Mouse (Mus musculus): ENCODE measurements around the gene Tnni1. TPM values are rescaled to one million over a fixed set of nuclear protein-coding genes. Genes with fewer than 3 reads are reported as not detected.

Gene Tnni1
- polyA plus RNA-seq, 1 experiment = 1.3 TPM

DNA sequence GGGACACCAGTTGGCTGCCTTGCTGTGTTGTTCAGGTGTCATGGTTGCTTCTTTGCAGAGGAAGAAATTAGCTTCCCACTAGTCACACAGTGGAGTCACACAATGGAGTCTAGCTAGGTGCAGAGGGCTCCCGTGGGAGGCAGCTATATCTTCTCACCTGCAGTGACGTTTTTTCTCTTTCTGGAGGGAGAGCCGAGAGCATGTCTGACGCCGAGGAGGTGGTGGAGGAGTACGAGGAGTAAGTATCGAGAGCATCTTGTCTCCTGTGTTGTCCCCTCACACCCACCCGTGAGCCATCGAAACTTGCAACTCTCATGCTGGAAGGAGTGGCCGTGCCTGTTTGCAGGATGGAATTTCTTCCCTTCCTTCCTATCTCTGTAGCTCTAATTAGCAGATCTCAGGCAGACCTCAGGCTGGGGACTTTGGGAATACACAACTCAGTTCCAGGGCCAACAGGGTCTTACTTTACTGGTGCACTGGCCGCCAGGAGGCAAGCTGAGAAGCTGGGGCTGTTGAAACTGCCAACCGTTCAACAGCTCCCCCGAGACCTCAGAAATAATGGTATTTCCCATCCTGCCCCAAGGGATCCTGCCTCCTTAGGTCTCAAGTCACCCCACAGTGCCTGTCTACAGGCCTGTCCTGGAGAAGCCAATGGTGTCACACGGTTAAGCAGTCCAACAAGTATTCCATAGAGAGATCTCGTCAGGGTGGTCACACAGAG lies 61.6 kb downstream of the Tnni1 start:
- DNase-seq (ENCODE audit: low read depth in 1 of 2, low spot score in 2 of 2) = no peak
- H3K4me1 ChIP-seq (ENCODE audit: control insufficient read depth, insufficient read depth, insufficient read length) = peaks cover 8% of the 10 kb centered on the region; the same call in 1 of the 2 replicates
- no peaks in the 10 kb centered on the region for H3K27me3 ChIP-seq (ENCODE audit: control insufficient read depth, insufficient read depth, low read length)
- no peak overlapping the region for H3K4me3 ChIP-seq (ENCODE audit: extremely low read depth, insufficient read depth, insufficient read length)
- WGBS = 57% methylated on average over 15 of the region's 15 CpGs
- no peaks in the 10 kb centered on the region for H3K36me3 ChIP-seq (ENCODE audit: control insufficient read depth, insufficient read depth, low read length)
- no peak for TF ChIP-seq POLR2A (IDR thresholded peaks at IDR 0.05; ENCODE audit: low read depth, low read length)
- no peak for TF ChIP-seq CTCF (IDR thresholded peaks at IDR 0.05; ENCODE audit: extremely low read depth, insufficient read depth, insufficient read length, insufficient replicate concordance)
- H3K27ac ChIP-seq (ENCODE audit: insufficient read depth, low read length) = no peak overlapping the region

DNA sequence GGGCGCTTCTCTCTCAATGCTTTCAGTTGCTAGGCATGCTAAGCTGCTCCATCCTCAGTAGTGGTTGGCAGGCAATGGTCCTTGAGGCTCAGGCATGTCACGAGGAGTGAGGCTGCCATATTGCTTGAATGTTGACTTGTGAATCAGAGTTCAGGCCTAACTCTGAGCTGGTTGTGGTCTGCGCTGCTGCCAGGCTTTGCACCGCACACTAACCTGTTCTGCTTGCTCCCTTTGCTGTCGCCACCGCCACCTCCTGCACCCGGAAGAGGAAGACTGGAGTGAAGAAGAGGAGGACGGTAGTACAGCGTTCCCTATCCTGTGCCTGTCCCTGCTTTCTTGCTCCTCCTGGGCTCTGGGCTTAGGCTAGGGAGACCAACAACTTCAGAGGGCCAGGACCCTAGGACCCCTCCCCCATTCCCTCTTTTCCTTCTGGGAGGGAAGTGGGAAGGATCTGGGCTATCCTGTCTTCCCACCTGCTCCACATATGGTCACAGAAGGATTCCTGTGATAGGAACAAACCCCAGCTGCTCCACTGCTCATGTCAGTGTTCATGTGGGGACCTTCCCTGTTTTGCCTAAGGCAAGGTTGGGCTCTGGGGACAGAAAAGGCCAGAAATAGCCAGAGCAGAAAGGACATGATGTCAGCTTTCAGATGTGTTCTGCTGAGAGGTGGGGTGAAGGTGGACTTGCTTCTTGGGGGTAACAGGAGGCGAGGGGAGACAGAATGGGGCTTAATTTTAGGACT lies 64.5 kb downstream of the Tnni1 start:
- Histone ChIP-seq H3K36me3 (ENCODE audit: control insufficient read depth, insufficient read depth, low read length) (no peaks in the 10 kb centered on the region), H3K4me1 (ENCODE audit: control insufficient read depth, insufficient read depth, insufficient read length) (peaks cover 8% of the 10 kb centered on the region; the same call in 1 of the 2 replicates), H3K4me3 (ENCODE audit: extremely low read depth, insufficient read depth, insufficient read length) (no peak overlapping the region), H3K27ac (ENCODE audit: insufficient read depth, low read length) (no peak overlapping the region), H3K27me3 (ENCODE audit: control insufficient read depth, insufficient read depth, low read length) (no peaks in the 10 kb centered on the region)
- WGBS = 92% methylated on average over 10 of the region's 10 CpGs
- DNase-seq (ENCODE audit: low read depth in 1 of 2, low spot score in 2 of 2) = no peak
- TF ChIP-seq CTCF (IDR thresholded peaks at IDR 0.05; ENCODE audit: extremely low read depth, insufficient read depth, insufficient read length, insufficient replicate concordance) (no peak), POLR2A (IDR thresholded peaks at IDR 0.05; ENCODE audit: low read depth, low read length) (no peak)

DNA sequence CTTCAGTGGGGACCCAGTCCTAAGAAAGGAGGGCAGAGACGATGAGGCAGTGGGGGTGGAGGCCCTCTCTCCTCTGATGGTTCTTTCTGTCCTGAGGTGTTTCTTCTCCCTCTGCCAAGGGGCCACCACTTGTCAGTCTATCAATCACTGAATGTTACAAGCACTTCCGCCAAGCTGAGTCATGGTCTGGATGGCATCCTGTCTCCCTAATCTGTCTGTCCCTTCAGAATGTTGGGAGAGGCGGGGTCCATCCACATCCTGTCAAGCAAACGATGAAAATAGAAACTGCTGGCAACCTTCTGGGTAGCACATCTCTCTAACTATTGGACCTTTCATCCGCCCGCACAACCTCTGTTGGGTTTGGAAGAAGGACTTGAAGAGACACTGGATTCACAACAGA lies 65.2 kb downstream of the Tnni1 start:
- H3K27me3 ChIP-seq (ENCODE audit: control insufficient read depth, insufficient read depth, low read length) = no peaks in the 10 kb centered on the region
- 51% methylated on average over 6 of the region's 6 CpGs for WGBS
- TF ChIP-seq CTCF (IDR thresholded peaks at IDR 0.05; ENCODE audit: extremely low read depth, insufficient read depth, insufficient read length, insufficient replicate concordance) (no peak), POLR2A (IDR thresholded peaks at IDR 0.05; ENCODE audit: low read depth, low read length) (no peak)
- peaks cover 8% of the 10 kb centered on the region; the same call in 1 of the 2 replicates for H3K4me1 ChIP-seq (ENCODE audit: control insufficient read depth, insufficient read depth, insufficient read length)
- no peak overlapping the region for H3K27ac ChIP-seq (ENCODE audit: insufficient read depth, low read length)
- no peak for DNase-seq (ENCODE audit: low read depth in 1 of 2, low spot score in 2 of 2)
- no peak overlapping the region for H3K4me3 ChIP-seq (ENCODE audit: extremely low read depth, insufficient read depth, insufficient read length)
- H3K36me3 ChIP-seq (ENCODE audit: control insufficient read depth, insufficient read depth, low read length) = no peaks in the 10 kb centered on the region

DNA sequence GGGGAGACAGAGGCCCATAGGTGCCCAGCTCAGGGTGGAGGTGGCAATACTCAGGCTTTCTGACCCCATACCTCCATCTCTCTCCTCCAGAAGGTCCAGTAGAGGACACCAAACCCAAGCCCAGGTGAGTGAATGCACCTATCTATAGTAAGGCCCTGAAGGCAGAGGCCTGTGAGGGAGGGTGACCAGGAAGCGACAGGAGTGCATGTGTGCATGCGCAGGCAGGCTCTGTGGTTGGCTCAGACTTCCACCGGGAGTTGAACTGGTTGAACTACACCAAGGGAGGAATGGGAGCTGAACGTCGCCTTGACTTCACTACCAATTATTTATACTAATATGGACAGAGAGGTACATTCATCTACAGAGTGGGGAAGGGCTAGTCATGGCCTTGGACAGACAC lies 67.4 kb downstream of the Tnni1 start:
- TF ChIP-seq POLR2A (IDR thresholded peaks at IDR 0.05; ENCODE audit: low read depth, low read length) (no peak), CTCF (IDR thresholded peaks at IDR 0.05; ENCODE audit: extremely low read depth, insufficient read depth, insufficient read length, insufficient replicate concordance) (no peak)
- Histone ChIP-seq H3K27ac (ENCODE audit: insufficient read depth, low read length) (no peak overlapping the region), H3K4me1 (ENCODE audit: control insufficient read depth, insufficient read depth, insufficient read length) (no peaks in the 10 kb centered on the region), H3K36me3 (ENCODE audit: control insufficient read depth, insufficient read depth, low read length) (no peaks in the 10 kb centered on the region), H3K27me3 (ENCODE audit: control insufficient read depth, insufficient read depth, low read length) (no peaks in the 10 kb centered on the region), H3K4me3 (ENCODE audit: extremely low read depth, insufficient read depth, insufficient read length) (no peak overlapping the region)
- 89% methylated on average over 5 of the region's 5 CpGs for WGBS
- no peak for DNase-seq (ENCODE audit: low read depth in 1 of 2, low spot score in 2 of 2)

DNA sequence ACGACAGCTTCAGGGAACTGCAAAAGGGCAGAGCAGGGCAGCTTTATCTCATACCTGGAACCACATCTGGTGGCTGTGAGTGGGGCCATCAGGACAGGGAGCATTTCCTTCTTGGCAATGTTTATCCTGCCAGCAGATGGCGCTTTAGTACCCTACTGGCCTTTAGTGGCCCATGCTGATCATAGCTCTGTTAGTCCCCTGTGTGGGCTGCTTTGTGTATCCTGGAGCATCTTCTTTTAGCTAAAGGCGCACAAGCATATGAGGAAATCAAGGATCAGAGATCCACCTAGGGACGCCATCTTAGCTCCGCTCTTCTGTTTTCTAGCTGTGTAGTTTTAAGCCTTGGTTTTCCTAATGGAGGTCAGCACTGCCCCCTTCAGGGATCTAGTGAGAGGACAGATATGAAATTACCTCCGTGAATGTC lies 67.9 kb downstream of the Tnni1 start:
- 28% methylated on average over 6 of the region's 6 CpGs for WGBS
- no peaks in the 10 kb centered on the region for H3K36me3 ChIP-seq (ENCODE audit: control insufficient read depth, insufficient read depth, low read length)
- no peak overlapping the region for H3K4me3 ChIP-seq (ENCODE audit: extremely low read depth, insufficient read depth, insufficient read length)
- TF ChIP-seq CTCF (IDR thresholded peaks at IDR 0.05; ENCODE audit: extremely low read depth, insufficient read depth, insufficient read length, insufficient replicate concordance) (peak; percentile 20; the same call in 1 of the 2 replicates), POLR2A (IDR thresholded peaks at IDR 0.05; ENCODE audit: low read depth, low read length) (no peak)
- DNase-seq (ENCODE audit: low read depth in 1 of 2, low spot score in 2 of 2) = peak; percentile 5 to 11
- H3K27me3 ChIP-seq (ENCODE audit: control insufficient read depth, insufficient read depth, low read length) = no peaks in the 10 kb centered on the region
- H3K27ac ChIP-seq (ENCODE audit: insufficient read depth, low read length) = no peak overlapping the region
- H3K4me1 ChIP-seq (ENCODE audit: control insufficient read depth, insufficient read depth, insufficient read length) = no peaks in the 10 kb centered on the region

DNA sequence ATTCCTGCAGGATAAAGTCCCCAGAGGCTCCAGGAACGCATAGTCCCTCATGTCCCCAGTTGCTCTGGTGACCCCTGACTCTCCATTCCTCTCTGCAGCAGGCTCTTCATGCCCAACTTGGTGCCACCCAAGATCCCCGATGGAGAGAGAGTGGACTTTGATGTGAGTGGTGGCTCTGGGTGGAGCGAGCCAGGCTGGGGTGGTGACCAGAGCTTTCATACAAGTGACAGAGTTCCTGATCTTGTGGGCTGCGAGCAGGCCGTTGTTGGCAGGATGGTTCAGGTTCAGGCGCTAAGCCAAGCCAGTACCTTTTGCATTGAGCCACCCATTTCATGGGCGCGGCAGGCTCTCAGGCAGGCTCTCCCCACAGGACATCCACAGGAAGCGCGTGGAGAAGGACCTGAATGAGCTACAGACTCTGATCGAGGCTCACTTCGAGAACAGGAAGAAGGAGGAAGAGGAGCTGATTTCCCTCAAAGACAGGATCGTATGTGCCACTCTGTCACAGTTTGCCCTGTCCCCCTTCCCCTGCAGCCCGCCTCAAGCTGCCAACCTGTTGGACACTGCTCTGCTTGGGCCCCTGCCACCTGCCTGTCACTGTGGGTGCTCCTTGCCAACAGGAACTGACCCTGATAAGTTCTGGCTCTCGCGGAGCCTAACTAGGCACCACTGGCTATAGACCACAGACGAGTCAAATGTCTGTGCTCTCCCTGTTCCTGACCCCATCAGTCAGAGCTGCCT lies 68.5 kb downstream of the Tnni1 start:
- no peak for DNase-seq (ENCODE audit: low read depth in 1 of 2, low spot score in 2 of 2)
- no peak for TF ChIP-seq CTCF (IDR thresholded peaks at IDR 0.05; ENCODE audit: extremely low read depth, insufficient read depth, insufficient read length, insufficient replicate concordance)
- TF ChIP-seq POLR2A (IDR thresholded peaks at IDR 0.05; ENCODE audit: low read depth, low read length) = no peak
- Histone ChIP-seq H3K4me1 (ENCODE audit: control insufficient read depth, insufficient read depth, insufficient read length) (no peaks in the 10 kb centered on the region), H3K4me3 (ENCODE audit: extremely low read depth, insufficient read depth, insufficient read length) (no peak overlapping the region), H3K27ac (ENCODE audit: insufficient read depth, low read length) (no peak overlapping the region), H3K36me3 (ENCODE audit: control insufficient read depth, insufficient read depth, low read length) (no peaks in the 10 kb centered on the region), H3K27me3 (ENCODE audit: control insufficient read depth, insufficient read depth, low read length) (no peaks in the 10 kb centered on the region)
- WGBS = 37% methylated on average over 17 of the region's 17 CpGs
